Mouse (Mus musculus): Measurements from ENCODE around the gene Cmtm6. TPM values are rescaled to one million over a fixed set of nuclear protein-coding genes. Genes with fewer than 3 reads are reported as not detected.

The Cmtm6 gene
- polyA plus RNA-seq (2012; rRNA removed; ENCODE audit: low replicate concordance), result 44.8 and 62.3 TPM in 2 replicates

DNA sequence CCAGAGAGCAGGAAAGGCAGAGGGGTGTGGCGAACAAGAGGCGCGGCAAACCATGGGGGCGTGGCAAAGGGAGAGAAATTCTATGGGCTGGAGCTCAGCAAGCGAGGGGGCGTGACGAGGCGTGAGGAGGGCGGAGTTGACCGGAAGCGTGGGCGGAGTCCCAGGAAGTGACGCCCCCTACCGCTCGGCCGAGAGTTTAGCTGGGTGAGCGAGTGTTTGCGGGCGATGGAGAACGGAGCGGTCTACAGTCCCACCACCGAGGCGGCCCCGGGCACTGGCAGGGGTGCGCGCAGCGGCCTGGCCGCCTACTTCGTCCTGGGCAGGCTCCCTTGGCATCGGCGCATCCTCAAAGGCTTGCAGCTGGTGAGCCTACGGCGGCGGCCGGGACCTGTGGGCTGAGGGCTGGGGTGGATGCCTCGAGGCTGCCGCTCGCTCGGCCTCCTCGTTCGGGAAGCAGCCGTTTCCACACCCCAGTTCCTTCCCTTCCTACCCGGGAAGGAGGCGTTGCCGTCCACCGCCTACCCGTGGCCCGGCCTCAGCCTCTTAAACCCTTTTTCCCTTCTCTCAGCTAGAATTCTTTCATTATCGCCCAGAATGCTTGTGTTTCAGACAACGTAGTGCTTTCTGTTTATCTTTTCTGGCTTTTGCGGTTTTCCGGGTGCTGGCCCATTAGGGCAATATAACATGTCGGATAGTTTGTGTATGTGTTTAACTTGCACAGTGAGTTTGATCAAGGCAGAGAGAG is at the start of gene Cmtm6:
Gene Cmtm6 (plus strand): TSS at position 106 of the 745 bp plus-strand sequence.

DNA sequence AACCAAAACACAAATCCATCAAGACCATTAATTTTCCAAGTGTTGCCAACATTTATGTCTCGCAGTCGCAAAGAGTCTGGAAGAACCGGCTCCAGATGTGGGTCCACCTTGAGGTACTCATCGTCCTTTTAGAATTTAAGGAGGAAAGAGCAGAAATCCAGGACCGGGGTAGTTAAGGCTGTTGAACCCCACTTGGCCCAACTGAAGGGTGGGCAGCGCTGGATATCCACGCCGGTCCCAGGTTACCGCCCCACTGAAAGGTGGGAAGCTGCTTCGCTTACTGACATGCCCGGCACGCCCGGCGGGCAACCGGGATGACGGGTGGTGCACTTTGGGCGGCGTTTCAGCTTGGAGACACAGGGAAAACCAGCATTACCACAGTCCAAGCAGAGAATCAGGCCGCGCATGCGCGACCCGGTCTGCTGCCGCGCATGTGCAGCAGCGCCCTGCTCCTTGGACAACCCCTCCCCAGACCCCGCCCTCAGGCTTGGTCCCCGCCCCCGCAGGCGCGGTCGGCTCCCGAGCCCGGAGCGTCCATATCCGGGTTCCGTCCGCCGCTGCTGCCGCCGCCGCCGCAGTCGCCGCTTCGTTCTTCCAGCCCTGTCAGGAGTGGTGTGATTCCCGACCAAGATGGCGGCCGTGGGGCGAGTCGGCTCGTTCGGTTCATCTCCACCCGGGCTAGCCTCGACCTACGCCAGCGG is 42.5 kb upstream of the Cmtm6 start, which contains the start of gene Dync1li1:
Gene Dync1li1 (plus strand): TSS at position 539 of the 701 bp plus-strand sequence.

DNA sequence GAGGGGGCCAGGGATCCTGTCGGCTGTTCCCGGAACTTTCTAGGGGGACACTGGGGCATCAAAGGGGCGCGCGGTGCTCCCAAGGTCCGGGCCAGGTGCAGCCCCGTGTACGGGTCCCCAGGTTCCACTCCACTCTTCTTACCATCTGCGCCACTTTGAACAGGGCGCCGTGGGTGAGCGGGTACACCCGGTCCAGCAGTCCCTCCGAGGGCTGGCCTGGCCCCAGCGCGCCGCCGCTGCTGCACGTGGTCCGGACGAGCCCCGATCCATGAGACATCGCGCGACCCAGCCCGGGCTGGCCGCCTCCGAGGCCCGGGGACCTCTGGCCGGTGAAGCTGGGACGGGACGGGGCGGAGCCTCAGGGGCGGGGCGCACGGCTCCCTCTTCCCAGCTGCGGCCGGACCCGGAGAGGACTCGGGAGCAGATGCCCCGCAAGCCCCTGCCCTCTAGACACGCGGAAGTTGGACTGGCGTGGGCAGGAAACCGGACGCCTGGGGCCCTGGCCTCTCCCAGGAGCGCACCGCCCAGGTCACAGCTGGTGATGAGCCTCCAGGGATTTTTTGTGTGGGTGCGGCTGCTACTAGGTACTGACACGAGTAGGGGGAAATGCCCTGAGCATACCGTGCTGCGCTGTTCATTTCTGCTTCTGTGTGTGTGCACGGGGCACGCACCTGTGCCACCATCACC is 50.8 kb downstream of the Cmtm6 start, which contains the start of gene Cmtm7:
Gene Cmtm7 (minus strand): TSS at position 331 of the 687 bp plus-strand sequence.

Other genes with a start within 250 kb of the Cmtm6 start
- 0.27 and 0.30 TPM in 2 replicates for gene Ccr4, start 226.2 kb upstream of the Cmtm6 start, polyA plus RNA-seq (2012; rRNA removed; ENCODE audit: low replicate concordance)
- gene C130032M10Rik, start 215.4 kb upstream of the Cmtm6 start, polyA plus RNA-seq (2012; rRNA removed; ENCODE audit: low replicate concordance), result not detected in 2 replicates
- 0.01 TPM in 1 of 2 replicates, not detected in the other for gene Trim71, start 166.7 kb upstream of the Cmtm6 start, polyA plus RNA-seq (2012; rRNA removed; ENCODE audit: low replicate concordance)
- 23.9 and 39.2 TPM in 2 replicates for gene Cnot10, start 90.9 kb upstream of the Cmtm6 start, polyA plus RNA-seq (2012; rRNA removed; ENCODE audit: low replicate concordance)
- 17.5 and 22.6 TPM in 2 replicates for gene Dync1li1, start 42.3 kb upstream of the Cmtm6 start, polyA plus RNA-seq (2012; rRNA removed; ENCODE audit: low replicate concordance)
- 54.4 and 164 TPM in 2 replicates for gene Cmtm7, start 50.7 kb downstream of the Cmtm6 start, polyA plus RNA-seq (2012; rRNA removed; ENCODE audit: low replicate concordance)
- gene Cmtm8, start 113.0 kb downstream of the Cmtm6 start, polyA plus RNA-seq (2012; rRNA removed; ENCODE audit: low replicate concordance), result 18.4 and 27.2 TPM in 2 replicates
- gene Gpd1l, start 202.9 kb downstream of the Cmtm6 start, polyA plus RNA-seq (2012; rRNA removed; ENCODE audit: low replicate concordance), result 28.6 and 30.0 TPM in 2 replicates
- 1.7 and 6.0 TPM in 2 replicates for gene Osbpl10, start 247.5 kb downstream of the Cmtm6 start, polyA plus RNA-seq (2012; rRNA removed; ENCODE audit: low replicate concordance)